Mouse (Mus musculus) layer of hippocampus, adult 2 months (tissue): ENCODE data around the gene E2f2. TPM values are rescaled to one million over a fixed set of nuclear protein-coding genes. Genes with fewer than 3 reads are reported as not detected.

ENCODE experiments used
- DNase-seq, 2 experiments: peaks; one replicate each; pipeline ENCODE4 v3.0.0; 2022; ENCODE audit warnings: low spot score in 2 of 2
- H3K27ac ChIP-seq: fragments of 200-600 bp; 2 replicates; pipeline ENCODE4 v1.8.1; 2022
- H3K4me3 ChIP-seq: fragments of 200-600 bp; 2 replicates; pipeline ENCODE4 v1.8.1; 2022; ENCODE audit warnings: mild to moderate bottlenecking
- CTCF ChIP-seq: fragments of 200-600 bp; conservative IDR thresholded peaks from 2 replicates; pipeline ENCODE4 v1.8.1; 2022; ENCODE audit warnings: antibody characterized with exemption, mild to moderate bottlenecking, moderate library complexity
- total RNA-seq, 2 experiments: library from RNA; stranded (reverse); gene quantifications; 2 replicates each; pipeline ENCODE4 v1.2.3; 2021

Gene E2f2
- total RNA-seq, 2 experiments from 2014 or later, result 0.74 to 1.5 TPM

DNA sequence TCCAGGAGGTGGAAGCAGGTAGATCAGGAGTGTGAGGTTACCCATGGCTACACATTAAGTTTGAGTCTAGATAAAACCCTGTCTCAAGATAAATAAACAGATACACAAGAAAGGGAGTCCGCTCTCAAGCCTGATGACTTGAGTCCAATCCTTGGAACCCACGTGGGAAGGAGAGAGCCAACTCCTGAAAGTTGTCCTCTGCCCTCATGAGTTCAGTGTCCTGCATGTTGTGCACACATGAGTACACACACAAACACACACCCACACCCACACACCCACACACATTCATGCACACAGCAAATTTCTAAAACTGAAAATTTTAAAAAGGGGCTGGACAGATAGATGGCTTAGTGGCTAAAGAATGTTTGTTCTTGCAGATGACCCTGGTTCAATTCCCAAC lies 32.6 kb downstream of the E2f2 start:
- no peak for DNase-seq
- H3K27ac ChIP-seq, result no peak overlapping the region
- TF ChIP-seq CTCF, result no peak

GRCm38 (mm10) chr4:136206033-136206893 lies 34.1 kb downstream of the E2f2 start, which contains the start of gene Asap3:
Asap3 (plus strand) TSS chr4:136206365.
- Histone ChIP-seq H3K4me3 (peak within 1 kb of the TSS; percentile 72), H3K27ac (peak within 1 kb of the TSS; percentile 69)
- peak; percentile 77 to 82 for DNase-seq
- peak; percentile 40 for TF ChIP-seq CTCF

More for the DNA sequence above, 32.6 kb downstream of the E2f2 start:
- H3K4me3 ChIP-seq, result no peak overlapping the region

GRCm38 (mm10) chr4:136206943-136207342 lies 34.7 kb downstream of the E2f2 start:
- Histone ChIP-seq H3K4me3 (peak overlapping the region; percentile 72), H3K27ac (peak overlapping the region; percentile 69)
- DNase-seq, result no peak
- no peak for TF ChIP-seq CTCF

DNA sequence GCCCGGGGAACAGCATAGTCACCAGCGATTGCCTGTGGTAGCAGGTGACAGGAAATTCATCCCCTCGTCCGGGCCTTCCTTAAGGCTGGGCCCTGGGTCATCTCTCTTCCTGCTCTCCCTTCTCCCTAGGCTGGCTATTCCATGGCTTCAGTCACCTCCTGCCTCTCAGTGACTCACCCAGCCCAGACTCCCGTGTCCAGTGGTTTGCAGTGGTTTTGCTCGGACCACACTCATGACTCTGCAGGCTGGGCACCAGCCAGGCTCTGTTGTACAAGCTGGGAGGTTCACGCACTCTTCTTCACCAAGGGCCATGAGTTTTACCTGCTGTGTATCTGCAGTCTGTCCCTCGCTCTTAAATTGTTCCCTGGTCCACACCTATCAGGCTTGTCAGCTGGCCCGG lies 38.7 kb downstream of the E2f2 start:
- Histone ChIP-seq H3K27ac (no peak overlapping the region), H3K4me3 (no peak overlapping the region)
- no peak for DNase-seq
- no peak for TF ChIP-seq CTCF

GRCm38 (mm10) chr4:136213629-136214028 lies 41.4 kb downstream of the E2f2 start:
- Histone ChIP-seq H3K4me3 (no peak overlapping the region), H3K27ac (no peak overlapping the region)
- no peak for TF ChIP-seq CTCF
- no peak for DNase-seq

GRCm38 (mm10) chr4:136214828-136215227 lies 42.6 kb downstream of the E2f2 start:
- Histone ChIP-seq H3K27ac (no peak overlapping the region), H3K4me3 (no peak overlapping the region)
- TF ChIP-seq CTCF, result no peak
- no peak for DNase-seq

GRCm38 (mm10) chr4:136215576-136215975 lies 43.4 kb downstream of the E2f2 start:
- Histone ChIP-seq H3K4me3 (no peak overlapping the region), H3K27ac (no peak overlapping the region)
- TF ChIP-seq CTCF, result no peak
- no peak for DNase-seq

- Histone ChIP-seq H3K27ac (no peak overlapping the region), H3K4me3 (no peak overlapping the region)
- no peak for DNase-seq
- no peak for TF ChIP-seq CTCF
Observed at GRCm38 (mm10) chr4:136217063-136217462, 44.9 kb downstream of the E2f2 start.

DNA sequence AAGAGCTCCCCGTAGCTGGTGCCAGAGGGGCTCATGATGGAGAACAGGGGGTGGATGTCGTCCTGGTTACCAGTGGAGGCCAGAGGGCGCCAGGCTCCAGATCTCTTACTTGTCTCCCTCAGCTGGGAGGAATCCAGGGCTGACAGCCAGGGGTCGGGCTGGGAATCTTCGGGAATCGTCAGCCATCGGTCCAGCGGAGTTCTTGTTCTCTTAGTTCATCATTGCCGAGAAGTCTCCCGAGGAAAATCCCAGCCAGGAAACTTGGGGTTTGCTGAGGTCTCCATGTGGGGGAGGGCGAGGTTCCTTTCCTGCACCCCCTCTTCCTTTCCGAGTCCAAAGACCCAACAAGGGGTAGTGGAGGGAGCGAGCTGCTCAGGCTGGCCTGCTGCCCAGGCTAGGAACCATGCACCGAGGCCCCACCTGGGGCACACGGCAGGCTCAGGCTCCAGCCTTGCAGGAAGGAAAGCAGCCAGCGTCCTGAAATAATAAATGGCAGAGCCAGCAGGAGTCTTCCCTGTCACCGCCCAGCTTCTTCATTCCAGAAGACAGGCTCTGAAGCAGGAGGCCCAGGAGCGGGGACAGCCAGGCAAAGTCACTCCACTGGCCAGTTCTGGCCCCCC lies 46.5 kb downstream of the E2f2 start:
- Histone ChIP-seq H3K4me3 (peak overlapping the region; percentile 11; the same call in 1 of the 2 replicates), H3K27ac (peak overlapping the region; percentile 55)
- peak; percentile 45 for TF ChIP-seq CTCF
- no peak for DNase-seq

GRCm38 (mm10) chr4:136220133-136220775 lies 48.1 kb downstream of the E2f2 start:
- no peak for TF ChIP-seq CTCF
- DNase-seq, result no peak
- Histone ChIP-seq H3K27ac (no peak overlapping the region), H3K4me3 (no peak overlapping the region)

DNA sequence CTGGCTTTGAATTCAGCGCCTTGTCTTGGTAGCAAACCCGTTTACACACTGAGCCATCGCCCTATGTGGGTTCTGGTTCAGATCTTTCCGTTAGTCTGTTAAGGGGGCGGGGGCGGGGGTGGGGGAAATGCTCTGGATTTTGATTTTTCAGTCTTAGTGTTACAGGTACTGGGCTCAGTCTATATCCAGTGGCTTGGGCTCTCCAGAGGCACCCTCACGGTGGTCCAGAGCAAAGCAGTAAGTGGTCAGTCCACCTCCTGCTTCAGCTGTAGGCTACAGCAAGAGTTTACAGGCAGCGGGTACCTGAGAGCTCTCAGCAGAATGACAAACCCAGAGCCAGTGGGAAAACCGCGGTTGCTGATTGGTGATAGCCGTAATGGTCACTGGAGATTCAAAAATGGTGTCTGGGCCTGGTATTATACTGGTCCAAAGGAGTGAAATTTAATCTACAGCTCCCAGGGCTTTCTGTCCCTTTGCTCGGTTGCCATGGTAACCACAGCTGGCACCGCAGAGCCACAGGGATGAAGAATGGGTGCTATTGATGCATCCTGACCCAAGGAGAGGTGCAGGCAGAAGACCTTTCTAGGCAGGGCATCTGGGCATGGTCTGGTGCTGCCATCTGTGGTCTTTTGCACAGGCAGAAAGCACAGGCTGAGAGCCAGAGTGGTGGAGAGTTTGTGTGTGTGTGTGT lies 51.5 kb downstream of the E2f2 start:
- no peak overlapping the region for H3K4me3 ChIP-seq
- peak overlapping the region; percentile 43; the same call in 1 of the 2 replicates for H3K27ac ChIP-seq
- DNase-seq, result peak in 1 of 2 experiments; percentile 16
- TF ChIP-seq CTCF, result 0 out of 2 replicates have a peak, but pooled peaks have one; percentile 7

DNA sequence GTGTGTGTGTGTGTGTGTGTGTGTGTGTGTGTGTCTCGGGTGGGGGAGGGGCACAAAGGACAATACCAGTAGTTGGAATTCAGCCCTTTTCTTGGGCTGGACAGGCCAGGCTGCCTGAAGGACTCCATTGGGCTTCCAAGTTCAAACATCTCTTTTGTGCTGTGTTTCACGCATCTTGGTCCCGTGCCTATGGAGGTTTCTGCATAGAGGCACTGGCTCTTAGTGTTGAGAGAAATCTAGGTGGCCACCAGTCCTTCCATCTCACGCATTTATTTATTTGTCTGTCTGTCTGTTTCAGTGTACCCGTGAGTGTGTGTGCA lies 52.0 kb downstream of the E2f2 start:
- TF ChIP-seq CTCF, result no peak
- Histone ChIP-seq H3K4me3 (no peak overlapping the region), H3K27ac (peak overlapping the region; percentile 2; the same call in 1 of the 2 replicates)
- no peak for DNase-seq
